Mouse (Mus musculus) ZHBTc4 (cell line): ENCODE measurements at regions not wholly inside any gene's neighbourhood (a gene's known extent, or its start where the extent isn't known, plus 50 kb on each side); places are given as distances from the start of the nearest gene placed in this dataset.

ENCODE experiments used
- DNase-seq: peaks from one replicate; pipeline ENCODE4 v3.0.0-alpha.2; 2011; ENCODE audit warnings: low read depth, low spot score

GRCm38 (mm10) chr2:45630081-45630480 is 512.9 kb upstream of the Zeb2 start:
- no peak for DNase-seq

GRCm38 (mm10) chr2:45629616-45630015 is 512.4 kb upstream of the Zeb2 start:
- DNase-seq = no peak

- DNase-seq = no peak
Measured at GRCm38 (mm10) chr2:45623056-45623455, 505.9 kb upstream of the Zeb2 start.

GRCm38 (mm10) chr2:45608926-45609325 is 491.7 kb upstream of the Zeb2 start:
- DNase-seq = no peak

GRCm38 (mm10) chr2:45607393-45607792 is 490.2 kb upstream of the Zeb2 start:
- DNase-seq = no peak

GRCm38 (mm10) chr2:45601332-45601900 is 484.2 kb upstream of the Zeb2 start:
- DNase-seq = no peak

- no peak for DNase-seq
Measured at GRCm38 (mm10) chr2:45593765-45594164, 476.6 kb upstream of the Zeb2 start.

GRCm38 (mm10) chr2:45590980-45591379 is 473.8 kb upstream of the Zeb2 start:
- DNase-seq = no peak

- no peak for DNase-seq
Measured at GRCm38 (mm10) chr2:45588248-45588647, 471.1 kb upstream of the Zeb2 start.

- DNase-seq = no peak
Measured at GRCm38 (mm10) chr2:45586588-45587200, 469.5 kb upstream of the Zeb2 start.

GRCm38 (mm10) chr2:45581549-45581925 is 464.3 kb upstream of the Zeb2 start:
- DNase-seq = no peak

- DNase-seq = no peak
Measured at GRCm38 (mm10) chr2:45580838-45581548, 463.8 kb upstream of the Zeb2 start.

GRCm38 (mm10) chr2:45572906-45573305 is 455.7 kb upstream of the Zeb2 start:
- DNase-seq = no peak

- no peak for DNase-seq
Measured at GRCm38 (mm10) chr2:45554707-45555106, 437.5 kb upstream of the Zeb2 start.

GRCm38 (mm10) chr2:45541394-45541793 is 424.2 kb upstream of the Zeb2 start:
- no peak for DNase-seq

- DNase-seq = no peak
Measured at GRCm38 (mm10) chr2:45538950-45539349, 421.8 kb upstream of the Zeb2 start.

GRCm38 (mm10) chr2:45537722-45538121 is 420.5 kb upstream of the Zeb2 start:
- no peak for DNase-seq

GRCm38 (mm10) chr2:45534806-45535205 is 417.6 kb upstream of the Zeb2 start:
- DNase-seq = no peak

- no peak for DNase-seq
Measured at GRCm38 (mm10) chr2:45522310-45522709, 405.1 kb upstream of the Zeb2 start.

GRCm38 (mm10) chr2:45519550-45520152 is 402.5 kb upstream of the Zeb2 start:
- DNase-seq = no peak

- DNase-seq = no peak
Measured at GRCm38 (mm10) chr2:45514290-45515180, 397.3 kb upstream of the Zeb2 start.

GRCm38 (mm10) chr2:45512852-45513251 is 395.7 kb upstream of the Zeb2 start:
- no peak for DNase-seq
